Mouse (Mus musculus): ENCODE data around the gene Prpf4. TPM values are rescaled to one million over a fixed set of nuclear protein-coding genes. Genes with fewer than 3 reads are reported as not detected.

The Prpf4 gene
- polyA plus RNA-seq, 1 experiment from 2014 or later: 19.5 TPM

DNA sequence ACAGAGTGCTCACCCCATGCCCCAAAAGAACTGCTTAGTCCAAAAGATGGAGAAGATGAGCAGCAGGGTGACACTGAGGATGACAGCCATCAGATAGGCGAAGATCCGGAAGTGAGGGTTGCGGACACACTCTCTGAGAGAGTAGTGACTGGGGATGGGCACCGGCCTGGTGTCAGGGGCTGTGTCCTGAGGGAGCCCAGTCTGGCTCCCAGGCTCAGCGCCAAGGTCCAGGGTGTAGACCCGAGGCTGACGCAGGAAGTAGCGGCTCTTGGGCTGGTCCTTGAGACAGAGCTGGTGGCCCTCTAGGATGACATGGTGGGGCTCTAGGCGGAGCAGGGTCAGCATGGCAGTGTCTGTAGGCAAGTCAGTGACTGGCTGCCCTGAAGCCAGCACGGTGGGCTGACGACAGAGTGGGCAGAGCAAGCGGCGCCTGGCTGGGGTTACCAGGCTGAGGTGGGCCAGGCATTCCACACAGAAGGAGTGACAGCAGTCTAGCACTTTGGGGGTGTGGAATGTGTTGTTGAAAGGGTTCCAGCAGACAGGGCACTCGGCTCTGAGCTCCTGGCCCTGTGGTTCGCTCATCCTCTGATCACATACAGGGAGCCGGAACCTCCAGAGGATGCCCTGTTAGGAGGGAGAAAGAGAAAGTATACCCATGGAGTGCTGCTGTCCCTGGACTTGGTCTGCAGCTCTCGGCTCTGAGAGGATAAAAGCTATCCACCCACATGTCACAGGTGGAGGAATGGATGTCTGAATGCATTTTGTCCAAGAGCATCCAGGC, 19.6 kb downstream of the Prpf4 start:
- Histone ChIP-seq H3K4me2 (replicated peaks) (no peak overlapping the region), H3K9ac (replicated peaks) (no peak overlapping the region), H3K27me3 (no peaks in the 10 kb centered on the region), H3K4me1 (no peaks in the 10 kb centered on the region), H3K4me3 (no peak overlapping the region), H3K36me3 (peaks cover 25% of the 10 kb centered on the region), H3K9me3 (no peaks in the 10 kb centered on the region), H3K27ac (replicated peaks) (no peak overlapping the region)
- ATAC-seq (replicated peaks): 0 out of 2 replicates have a peak, but pooled peaks have one; percentile 23
- 81% methylated on average over 17 of the region's 17 CpGs for WGBS

DNA sequence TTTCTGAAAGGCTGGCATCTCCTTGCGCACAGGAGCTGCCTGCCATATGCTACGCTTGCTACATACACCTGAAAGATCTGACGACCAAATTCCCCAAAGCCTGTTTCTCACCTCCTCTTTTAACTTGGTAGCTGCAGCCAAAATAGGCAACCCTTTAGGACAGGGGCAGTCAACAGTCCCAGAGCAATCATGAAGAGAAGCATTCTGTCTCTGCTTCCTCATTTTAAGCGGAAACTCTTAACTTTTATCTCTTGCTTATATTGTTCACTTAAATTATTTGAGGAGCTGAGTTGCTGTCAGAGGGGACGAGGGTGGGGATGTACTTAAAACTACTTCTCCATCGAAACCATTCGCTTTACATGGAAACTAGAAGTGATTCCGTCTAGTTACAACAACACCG, 21.0 kb downstream of the Prpf4 start:
- Histone ChIP-seq H3K9me3 (no peaks in the 10 kb centered on the region), H3K4me2 (replicated peaks) (no peak overlapping the region), H3K36me3 (peaks cover 12% of the 10 kb centered on the region), H3K27ac (replicated peaks) (no peak overlapping the region), H3K4me1 (no peaks in the 10 kb centered on the region), H3K9ac (replicated peaks) (no peak overlapping the region), H3K4me3 (no peak overlapping the region), H3K27me3 (no peaks in the 10 kb centered on the region)
- WGBS: 91% methylated on average over 9 of the region's 9 CpGs
- no peak for ATAC-seq (replicated peaks)

GRCm38 (mm10) chr4:62430678-62431077, 22.1 kb downstream of the Prpf4 start:
- H3K9ac ChIP-seq (replicated peaks): no peak overlapping the region
- no peak for ATAC-seq (replicated peaks)
- no peaks in the 10 kb centered on the region for H3K9me3 ChIP-seq
- H3K4me1 ChIP-seq: no peaks in the 10 kb centered on the region
- H3K36me3 ChIP-seq: peaks cover 2% of the 10 kb centered on the region; the same call in 1 of the 2 replicates
- H3K4me3 ChIP-seq: no peak overlapping the region
- no peak overlapping the region for H3K27ac ChIP-seq (replicated peaks)
- no peaks in the 10 kb centered on the region for H3K27me3 ChIP-seq
- no peak overlapping the region for H3K4me2 ChIP-seq (replicated peaks)

DNA sequence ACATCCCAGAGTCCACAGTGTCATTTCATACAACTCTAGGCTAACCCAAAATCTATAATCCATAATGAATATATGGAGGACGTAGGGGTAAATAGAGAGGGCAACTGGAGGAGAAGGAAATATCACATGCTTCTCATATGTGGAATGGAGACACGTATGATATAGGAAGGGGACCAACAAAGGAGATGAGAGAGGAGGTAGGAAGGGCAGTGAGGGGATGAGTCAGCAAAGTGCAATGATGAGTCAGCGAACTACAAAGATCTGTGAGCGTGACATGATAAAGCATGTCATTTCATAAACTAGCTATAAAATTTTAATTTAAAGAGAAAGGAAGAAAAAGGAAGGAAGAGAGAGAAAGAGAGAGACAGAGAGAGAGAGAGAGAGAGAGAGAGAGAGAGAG, 22.9 kb downstream of the Prpf4 start:
- H3K4me2 ChIP-seq (replicated peaks): no peak overlapping the region
- H3K4me1 ChIP-seq: no peaks in the 10 kb centered on the region
- H3K36me3 ChIP-seq: no peaks in the 10 kb centered on the region
- WGBS: 82% methylated on average over 4 of the region's 4 CpGs
- no peaks in the 10 kb centered on the region for H3K27me3 ChIP-seq
- H3K4me3 ChIP-seq: no peak overlapping the region
- no peak overlapping the region for H3K9ac ChIP-seq (replicated peaks)
- no peak for ATAC-seq (replicated peaks)
- no peak overlapping the region for H3K27ac ChIP-seq (replicated peaks)
- no peaks in the 10 kb centered on the region for H3K9me3 ChIP-seq

- Histone ChIP-seq H3K4me1 (no peaks in the 10 kb centered on the region), H3K4me2 (replicated peaks) (no peak overlapping the region), H3K27ac (replicated peaks) (no peak overlapping the region), H3K36me3 (no peaks in the 10 kb centered on the region), H3K27me3 (no peaks in the 10 kb centered on the region), H3K9me3 (no peaks in the 10 kb centered on the region), H3K9ac (replicated peaks) (no peak overlapping the region), H3K4me3 (no peak overlapping the region)
- 79% methylated on average over 7 of the region's 7 CpGs for WGBS
- no peak for ATAC-seq (replicated peaks)
Measured at GRCm38 (mm10) chr4:62433939-62434870, 25.6 kb downstream of the Prpf4 start.

DNA sequence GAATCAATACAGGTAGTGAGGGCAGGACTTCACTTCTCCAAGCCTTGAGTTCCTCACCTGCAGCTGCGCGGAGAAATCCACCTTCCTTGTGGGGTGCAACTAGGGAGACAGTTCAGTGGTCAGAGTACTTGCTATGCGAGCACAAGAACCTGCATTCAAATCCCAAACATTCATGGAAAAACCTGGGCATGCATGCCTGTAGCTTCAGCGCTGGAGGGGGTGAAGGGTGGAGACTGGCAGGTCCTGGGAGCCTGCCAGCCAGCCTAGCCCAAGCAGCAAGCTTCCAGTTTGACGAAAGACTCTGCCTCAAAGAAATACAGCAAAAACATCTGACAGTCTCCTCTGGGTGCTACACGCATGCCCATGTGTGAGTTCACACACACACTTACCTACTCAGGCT, 26.5 kb downstream of the Prpf4 start, which contains the start of gene Rnf183:
Gene Rnf183 (minus strand): TSS at position 172 of the 400 bp plus-strand sequence.
- H3K4me1 ChIP-seq: no peaks in the 10 kb centered on the region
- no peak within 1 kb of the TSS for H3K9ac ChIP-seq (replicated peaks)
- no peaks in the 10 kb centered on the region for H3K9me3 ChIP-seq
- H3K4me2 ChIP-seq (replicated peaks): no peak within 1 kb of the TSS
- H3K4me3 ChIP-seq: no peak within 1 kb of the TSS
- ATAC-seq (replicated peaks): no peak
- 81% methylated on average over 6 of the region's 6 CpGs for WGBS
- no peaks in the 10 kb centered on the region for H3K27me3 ChIP-seq
- H3K27ac ChIP-seq (replicated peaks): no peak within 1 kb of the TSS
- H3K36me3 ChIP-seq: no peaks in the 10 kb centered on the region

DNA sequence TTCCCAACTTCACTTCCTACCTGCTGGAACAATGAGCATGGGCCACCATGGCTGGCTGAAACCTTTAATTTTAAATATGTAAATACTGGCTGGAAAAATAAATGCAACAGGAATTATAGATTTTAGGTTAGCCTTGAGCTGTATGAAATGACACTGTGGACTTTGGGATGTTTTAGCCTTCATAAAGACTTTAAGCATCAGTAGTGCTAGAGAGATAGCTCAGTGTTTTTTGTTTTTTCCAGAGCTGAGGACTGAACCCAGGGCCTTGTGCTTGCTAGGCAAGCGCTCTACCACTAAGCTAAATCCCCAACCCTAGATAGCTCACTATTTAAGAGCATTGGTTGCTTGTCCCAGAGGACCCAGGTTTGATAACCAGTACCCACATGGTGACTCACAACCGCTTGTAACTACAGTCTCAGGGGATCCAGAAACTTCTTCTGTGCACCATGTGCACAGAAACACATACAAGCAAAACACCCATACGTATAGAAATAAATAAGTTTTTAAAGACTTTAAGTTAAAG, 28.7 kb downstream of the Prpf4 start:
- H3K4me3 ChIP-seq: no peak overlapping the region
- H3K36me3 ChIP-seq: no peaks in the 10 kb centered on the region
- H3K27me3 ChIP-seq: no peaks in the 10 kb centered on the region
- H3K4me2 ChIP-seq (replicated peaks): no peak overlapping the region
- no peak overlapping the region for H3K27ac ChIP-seq (replicated peaks)
- no peaks in the 10 kb centered on the region for H3K9me3 ChIP-seq
- H3K9ac ChIP-seq (replicated peaks): no peak overlapping the region
- H3K4me1 ChIP-seq: no peaks in the 10 kb centered on the region
- ATAC-seq (replicated peaks): no peak
- WGBS: 96% methylated on average over 3 of the region's 3 CpGs

DNA sequence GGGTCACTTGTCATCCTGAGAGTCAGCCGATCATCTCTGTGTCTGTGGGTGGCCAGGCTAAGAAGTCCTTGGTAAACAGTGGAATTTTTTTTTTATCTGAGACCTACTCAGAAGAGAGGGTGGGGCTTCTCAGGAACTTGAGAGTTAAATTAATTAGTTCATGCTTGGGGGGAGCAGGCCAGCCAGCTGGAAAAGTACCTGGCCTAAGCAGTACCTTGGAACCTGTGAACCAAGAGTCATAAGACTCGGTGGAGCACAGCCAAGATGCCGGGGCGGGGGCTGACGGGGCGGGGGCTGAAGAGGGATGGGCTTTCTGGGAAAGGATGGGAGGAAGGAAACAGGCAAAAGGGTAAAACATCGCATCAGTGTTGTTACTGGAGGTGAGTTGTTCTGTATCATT, 29.3 kb downstream of the Prpf4 start:
- H3K27ac ChIP-seq (replicated peaks): no peak overlapping the region
- no peak overlapping the region for H3K4me3 ChIP-seq
- H3K36me3 ChIP-seq: no peaks in the 10 kb centered on the region
- H3K4me1 ChIP-seq: no peaks in the 10 kb centered on the region
- H3K9me3 ChIP-seq: no peaks in the 10 kb centered on the region
- 85% methylated on average over 7 of the region's 7 CpGs for WGBS
- H3K4me2 ChIP-seq (replicated peaks): no peak overlapping the region
- no peak for ATAC-seq (replicated peaks)
- H3K27me3 ChIP-seq: no peaks in the 10 kb centered on the region
- no peak overlapping the region for H3K9ac ChIP-seq (replicated peaks)

GRCm38 (mm10) chr4:62439793-62440192, 31.2 kb downstream of the Prpf4 start:
- no peak overlapping the region for H3K27ac ChIP-seq (replicated peaks)
- no peaks in the 10 kb centered on the region for H3K9me3 ChIP-seq
- H3K9ac ChIP-seq (replicated peaks): no peak overlapping the region
- no peak overlapping the region for H3K4me3 ChIP-seq
- H3K4me2 ChIP-seq (replicated peaks): no peak overlapping the region
- no peaks in the 10 kb centered on the region for H3K27me3 ChIP-seq
- no peak for ATAC-seq (replicated peaks)
- H3K4me1 ChIP-seq: no peaks in the 10 kb centered on the region
- no peaks in the 10 kb centered on the region for H3K36me3 ChIP-seq
- 70% methylated on average over 4 of the region's 4 CpGs for WGBS

GRCm38 (mm10) chr4:62440544-62440943, 31.9 kb downstream of the Prpf4 start:
- Histone ChIP-seq H3K27ac (replicated peaks) (no peak overlapping the region), H3K4me1 (no peaks in the 10 kb centered on the region), H3K9me3 (no peaks in the 10 kb centered on the region), H3K4me3 (no peak overlapping the region), H3K4me2 (replicated peaks) (no peak overlapping the region), H3K27me3 (no peaks in the 10 kb centered on the region), H3K36me3 (no peaks in the 10 kb centered on the region), H3K9ac (replicated peaks) (no peak overlapping the region)
- WGBS: 78% methylated on average over 4 of the region's 4 CpGs
- no peak for ATAC-seq (replicated peaks)

DNA sequence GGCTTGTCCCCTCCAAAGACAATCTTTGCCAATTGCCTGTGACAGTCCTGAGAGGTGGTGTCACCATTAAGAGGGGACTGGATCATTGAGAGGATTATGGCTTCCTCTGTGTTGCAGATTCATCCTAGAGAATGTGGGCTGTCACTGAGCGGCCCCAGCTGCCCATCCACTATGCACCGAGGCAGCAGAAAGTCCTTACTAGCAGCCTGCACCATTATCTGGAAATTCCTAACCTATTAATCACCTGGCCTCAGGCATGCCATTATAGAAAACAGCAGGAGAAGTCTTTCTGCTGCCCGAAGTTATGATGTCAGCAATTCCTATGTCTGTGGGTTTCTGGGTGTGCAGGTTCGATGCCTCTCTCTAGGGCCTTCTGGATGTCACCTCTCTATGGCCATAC, 32.4 kb downstream of the Prpf4 start:
- H3K4me1 ChIP-seq: no peaks in the 10 kb centered on the region
- 74% methylated on average over 4 of the region's 4 CpGs for WGBS
- H3K9me3 ChIP-seq: no peaks in the 10 kb centered on the region
- H3K36me3 ChIP-seq: no peaks in the 10 kb centered on the region
- no peak overlapping the region for H3K4me2 ChIP-seq (replicated peaks)
- no peak overlapping the region for H3K27ac ChIP-seq (replicated peaks)
- H3K4me3 ChIP-seq: no peak overlapping the region
- no peaks in the 10 kb centered on the region for H3K27me3 ChIP-seq
- no peak for ATAC-seq (replicated peaks)
- no peak overlapping the region for H3K9ac ChIP-seq (replicated peaks)

DNA sequence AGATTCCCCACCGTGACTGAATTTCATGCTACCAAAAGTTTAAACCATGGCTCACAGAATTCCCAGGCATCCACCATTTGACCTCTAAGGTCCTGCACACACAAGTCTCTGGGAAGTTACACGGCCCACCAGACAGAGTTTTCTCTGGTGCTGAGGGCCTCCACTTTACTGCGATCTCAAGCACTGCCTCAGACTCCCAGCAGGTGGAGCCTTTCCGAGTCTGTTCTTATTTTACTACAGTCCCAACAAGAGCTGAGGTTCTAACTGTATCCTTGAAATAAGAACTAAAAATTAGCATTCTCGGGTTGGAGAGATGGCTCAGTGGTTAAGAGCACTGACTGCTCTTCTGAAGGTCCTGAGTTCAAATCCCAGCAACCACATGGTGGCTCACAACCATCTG, 46.4 kb downstream of the Prpf4 start:
- no peak for ATAC-seq (replicated peaks)
- Histone ChIP-seq H3K4me3 (no peak overlapping the region), H3K9ac (replicated peaks) (no peak overlapping the region), H3K27me3 (no peaks in the 10 kb centered on the region), H3K36me3 (no peaks in the 10 kb centered on the region), H3K4me1 (peaks cover 5% of the 10 kb centered on the region), H3K27ac (replicated peaks) (no peak overlapping the region), H3K9me3 (no peaks in the 10 kb centered on the region), H3K4me2 (replicated peaks) (no peak overlapping the region)
- 71% methylated on average over 5 of the region's 5 CpGs for WGBS

All from forebrain, embryonic 15.5 days (tissue).